16 mouse cellular contexts compared by ENCODE assay signal in genomic region chr10:25402886-25403285, GRCm38 (mm10).
"Had no signal": no experiment of that assay in that cellular context is flagged by ENCODE, and none has a peak within 500 bp of the region (broad histone marks: within the 10 kb centered on the region; RNA-seq: fewer than 3 reads in every experiment).

No protein-coding gene starts in this region.

- H3K9ac ChIP-seq: intestine, embryonic 15.5 days; limb, embryonic 12.5 days; liver, embryonic 13.5 days; midbrain, embryonic 15.5 days; neural tube, embryonic 12.5 days; stomach, embryonic 15.5 days had no signal

- H3K27ac ChIP-seq: intestine, embryonic 15.5 days; layer of hippocampus, adult 2 months; liver, embryonic 13.5 days; macrophage; midbrain, embryonic 15.5 days; neural tube, embryonic 12.5 days; stomach, embryonic 15.5 days had no signal

- H3K4me3 ChIP-seq: intestine, embryonic 15.5 days; layer of hippocampus, adult 2 months; limb, embryonic 12.5 days; liver, embryonic 13.5 days; megakaryocyte, embryonic 14.5 days; midbrain, embryonic 15.5 days; neural tube, embryonic 12.5 days; stomach, embryonic 15.5 days had no signal

- H3K9me3 ChIP-seq: intestine, embryonic 15.5 days; limb, embryonic 12.5 days; liver, embryonic 13.5 days; megakaryocyte, embryonic 14.5 days; midbrain, embryonic 15.5 days; neural tube, embryonic 12.5 days; stomach, embryonic 15.5 days had no signal

- H3K27me3 ChIP-seq: intestine, embryonic 15.5 days; limb, embryonic 12.5 days; liver, embryonic 13.5 days; megakaryocyte, embryonic 14.5 days; midbrain, embryonic 15.5 days; neural tube, embryonic 12.5 days; stomach, embryonic 15.5 days had no signal

- ATAC-seq: intestine, embryonic 15.5 days; midbrain, embryonic 15.5 days had no signal

- H3K36me3 ChIP-seq: intestine, embryonic 15.5 days; limb, embryonic 12.5 days; liver, embryonic 13.5 days; midbrain, embryonic 15.5 days; neural tube, embryonic 12.5 days; stomach, embryonic 15.5 days had no signal

- DNase-seq: kidney, postnatal 4 days; liver, embryonic 13.5 days; lung, adult 2 months; lung, postnatal 10 days; right cerebral cortex, postnatal 14 days; thymus, adult 2 months; thymus, postnatal 25 days had no signal

- H3K4me1 ChIP-seq: intestine, embryonic 15.5 days; midbrain, embryonic 15.5 days; neural tube, embryonic 12.5 days had no signal

- H3K4me2 ChIP-seq: intestine, embryonic 15.5 days; limb, embryonic 12.5 days; liver, embryonic 13.5 days; midbrain, embryonic 11.5 days; midbrain, embryonic 15.5 days; neural tube, embryonic 12.5 days; stomach, embryonic 15.5 days had no signal
